Mouse (Mus musculus) monocyte, adult 5-6 weeks (primary cell): ENCODE measurements around the gene Nfkbil1. TPM values are rescaled to one million over a fixed set of nuclear protein-coding genes. Genes with fewer than 3 reads are reported as not detected.

Experiments used
- total RNA-seq: library from RNA; stranded (forward); fragments of 200-1000, 200-491, 200-594 nt; gene quantifications from 3 replicates; pipeline ENCODE4 v1.2.3, GENCODE M21; 2017

The Nfkbil1 gene
- total RNA-seq, 1 experiment from 2014 or later: 5.1 TPM

Other genes with a start within 250 kb of the Nfkbil1 start
- 89.9 to 126 TPM (median 116 TPM) in 3 replicates for gene Vars, start 234.8 kb downstream of the Nfkbil1 start, total RNA-seq
- not detected in 3 replicates for gene Vwa7, start 219.2 kb downstream of the Nfkbil1 start, total RNA-seq
- 1.2 TPM in 1 of 3 replicates, not detected in the others for gene Sapcd1, start 207.8 kb downstream of the Nfkbil1 start, total RNA-seq
- 0.76 to 1.6 TPM in 2 of 3 replicates, not detected in the other for gene Msh5, start 189.0 kb downstream of the Nfkbil1 start, total RNA-seq
- gene Clic1, start 185.8 kb downstream of the Nfkbil1 start, total RNA-seq: 356 to 514 TPM (median 477 TPM) in 3 replicates
- 1.1 TPM in 1 of 3 replicates, not detected in the others for gene Ddah2, start 176.8 kb downstream of the Nfkbil1 start, total RNA-seq
- not detected in 3 replicates for gene Ly6g6c, start 170.4 kb downstream of the Nfkbil1 start, total RNA-seq
- gene Mpig6b, start 169.6 kb downstream of the Nfkbil1 start, total RNA-seq: 0.57 to 3.1 TPM (median 0.75 TPM) in 3 replicates
- not detected in 3 replicates for gene Ly6g6e, start 158.9 kb downstream of the Nfkbil1 start, total RNA-seq
- gene Ly6g6d, start 157.7 kb downstream of the Nfkbil1 start, total RNA-seq: 2.3 TPM in 1 of 3 replicates, not detected in the others
- gene Ly6g6f, start 150.2 kb downstream of the Nfkbil1 start, total RNA-seq: 0.39 TPM in 1 of 3 replicates, not detected in the others
- gene Abhd16a, start 146.5 kb downstream of the Nfkbil1 start, total RNA-seq: 24.3 to 47.0 TPM (median 28.3 TPM) in 3 replicates
- gene Ly6g5c, start 127.5 kb downstream of the Nfkbil1 start, total RNA-seq: not detected in 3 replicates
- gene Ly6g5b, start 120.4 kb downstream of the Nfkbil1 start, total RNA-seq: not detected in 3 replicates
- 62.4 to 126 TPM (median 65.8 TPM) in 3 replicates for gene Gpank1, start 114.3 kb downstream of the Nfkbil1 start, total RNA-seq
- 188 to 293 TPM (median 226 TPM) in 3 replicates for gene Csnk2b, start 113.7 kb downstream of the Nfkbil1 start, total RNA-seq
- 33.5 to 43.7 TPM (median 42.6 TPM) in 3 replicates for gene D17H6S53E, start 109.4 kb downstream of the Nfkbil1 start, total RNA-seq
- 1.4 TPM in 1 of 3 replicates, not detected in the others for gene Apom, start 103.7 kb downstream of the Nfkbil1 start, total RNA-seq
- gene Bag6, start 100.6 kb downstream of the Nfkbil1 start, total RNA-seq: 72.4 to 192 TPM (median 104 TPM) in 3 replicates
- gene Prrc2a, start 70.9 kb downstream of the Nfkbil1 start, total RNA-seq: 21.3 to 57.6 TPM (median 32.1 TPM) in 3 replicates
- gene Aif1, start 59.7 kb downstream of the Nfkbil1 start, total RNA-seq: 20.7 to 64.8 TPM (median 31.9 TPM) in 3 replicates
- 763 to 1,006 TPM (median 964 TPM) in 3 replicates for gene Lst1, start 47.4 kb downstream of the Nfkbil1 start, total RNA-seq
- 38.1 to 48.1 TPM (median 38.4 TPM) in 3 replicates for gene Ltb, start 41.4 kb downstream of the Nfkbil1 start, total RNA-seq
- gene Tnf, start 33.8 kb downstream of the Nfkbil1 start, total RNA-seq: 37.0 to 62.7 TPM (median 38.1 TPM) in 3 replicates
- 1.7 TPM in 1 of 3 replicates, not detected in the others for gene Lta, start 30.4 kb downstream of the Nfkbil1 start, total RNA-seq
- gene Gm16181, start 15.0 kb downstream of the Nfkbil1 start, total RNA-seq: 0.64 to 2.9 TPM (median 2.7 TPM) in 3 replicates
- gene Atp6v1g2, start 2.1 kb downstream of the Nfkbil1 start, total RNA-seq: 1.4 to 6.5 TPM (median 2.6 TPM) in 3 replicates
- 98.8 to 141 TPM (median 101 TPM) in 3 replicates for gene Ddx39b, start 6.0 kb upstream of the Nfkbil1 start, total RNA-seq
- gene H2-D1, start 26.9 kb upstream of the Nfkbil1 start, total RNA-seq: 2,987 to 4,272 TPM (median 3,836 TPM) in 3 replicates
- gene H2-Q1, start 84.6 kb upstream of the Nfkbil1 start, total RNA-seq: 0.11 to 0.38 TPM in 2 of 3 replicates, not detected in the other
- gene H2-Q2, start 106.5 kb upstream of the Nfkbil1 start, total RNA-seq: not detected in 3 replicates
- gene H2-Q4, start 143.8 kb upstream of the Nfkbil1 start, total RNA-seq: 159 to 219 TPM (median 177 TPM) in 3 replicates
- gene H2-Q6, start 189.1 kb upstream of the Nfkbil1 start, total RNA-seq: 235 to 503 TPM (median 268 TPM) in 3 replicates
- gene H2-Q7, start 203.4 kb upstream of the Nfkbil1 start, total RNA-seq: 209 to 404 TPM (median 224 TPM) in 3 replicates
- 5.5 to 7.7 TPM (median 7.6 TPM) in 3 replicates for gene H2-Q10, start 234.3 kb upstream of the Nfkbil1 start, total RNA-seq